Mouse (Mus musculus) limb, embryonic 14.5 days (tissue): ENCODE results near the gene Acoxl. TPM values are rescaled to one million over a fixed set of nuclear protein-coding genes. Genes with fewer than 3 reads are reported as not detected.

Source experiments
- ATAC-seq: fragments of 200-750 bp; cut with Nextera tagmentation; 2 replicates; pipeline ENCODE4 v1.8.0; 2017; ENCODE audit warnings: low read depth, moderate number of reproducible peaks, moderate TSS enrichment; ENCODE audit not compliant: low FRiP score
- DNase-seq: peaks from one replicate; pipeline ENCODE4 v3.0.0-alpha.2; 2015; ENCODE audit warnings: low spot score
- H3K27ac ChIP-seq: fragments of 300-500 bp; sonication (generic); replicated peaks from 2 replicates; pipeline ENCODE4 v1.5.1; 2014; ENCODE audit warnings: low read depth, mild to moderate bottlenecking, low read length, moderate library complexity, mixed read lengths
- H3K27me3 ChIP-seq: fragments of 300-500 bp; sonication (generic); 2 replicates; pipeline ENCODE4 v1.6.1; 2014; ENCODE audit warnings: low read length, mixed read lengths; ENCODE audit not compliant: control insufficient read depth, insufficient read depth
- H3K36me3 ChIP-seq: fragments of 300-500 bp; sonication (generic); 2 replicates; pipeline ENCODE4 v1.6.1; 2014; ENCODE audit warnings: mild to moderate bottlenecking, low read length, moderate library complexity, mixed read lengths; ENCODE audit not compliant: control insufficient read depth, insufficient read depth
- H3K4me1 ChIP-seq: fragments of 300-500 bp; sonication (generic); 2 replicates; pipeline ENCODE4 v1.6.1; 2014; ENCODE audit warnings: antibody characterized with exemption, low read length, mixed read lengths; ENCODE audit not compliant: control insufficient read depth, insufficient read depth
- H3K4me2 ChIP-seq: fragments of 300-500 bp; sonication (generic); replicated peaks from 2 replicates; pipeline ENCODE4 v1.6.1; 2014; ENCODE audit warnings: low read depth, mild to moderate bottlenecking, low read length, moderate library complexity; ENCODE audit not compliant: severe bottlenecking
- H3K4me3 ChIP-seq: fragments of 300-500 bp; sonication (generic); replicated peaks from 2 replicates; pipeline ENCODE4 v1.5.1; 2014; ENCODE audit warnings: low read length
- H3K9ac ChIP-seq: fragments of 300-500 bp; sonication (generic); 2 replicates; pipeline ENCODE4 v1.6.1; 2014; ENCODE audit warnings: mild to moderate bottlenecking, low read depth, low read length, moderate library complexity; ENCODE audit not compliant: severe bottlenecking
- H3K9me3 ChIP-seq: fragments of 300-500 bp; sonication (generic); 2 replicates; pipeline ENCODE4 v1.6.1; 2016; ENCODE audit warnings: low read length; ENCODE audit not compliant: control insufficient read depth
- POLR2A ChIP-seq: fragments of 200-500 bp; IDR thresholded peaks from 2 replicates; pipeline ENCODE4 v1.8.0; 2012; ENCODE audit warnings: inconsistent platforms, mild to moderate bottlenecking, moderate library complexity, borderline replicate concordance; ENCODE audit not compliant: insufficient read depth, insufficient read length; ENCODE audit errors: extremely low read depth
- WGBS: fragments of 180-500 bp; shearing (Covaris S2); extraction: QIAGEN DNeasy Blood & Tissue Kit; methylation state at CpG from one replicate; pipeline ENCODE4 v1.1.7; 2014; 5-methylcytosine and 5-hydroxymethylcytosine counted together
- polyA plus RNA-seq, 2 experiments: library from polyadenylated mRNA; depleted of rRNA in 1 of 2; stranded (reverse) in 1 of 2; unstranded in 1 of 2; fragments of >200 nt; fragmentation: Nextera tagmentation in 1 of 2; extraction: Ambion mirVana in 1 of 2; gene quantifications; 2 replicates each; pipeline versions ENCODE4 v1.2.1 to v1.2.3; 2012 to 2014

Gene Acoxl
- polyA plus RNA-seq, 2 experiments = 0.13 TPM; not detected in 1

- H3K27me3 ChIP-seq = no peaks in the 10 kb centered on the region
Observed at GRCm38 (mm10) chr2:127894890-127895289, 56.2 kb downstream of the Acoxl start.

GRCm38 (mm10) chr2:127897718-127898117 is 59.0 kb downstream of the Acoxl start:
- ATAC-seq (no peak), DNase-seq (no peak)
- Histone ChIP-seq H3K4me3 (no peak overlapping the region), H3K9ac (no peak overlapping the region), H3K4me2 (no peak overlapping the region), H3K27ac (no peak overlapping the region), H3K36me3 (no peaks in the 10 kb centered on the region), H3K4me1 (no peaks in the 10 kb centered on the region), H3K27me3 (no peaks in the 10 kb centered on the region), H3K9me3 (no peaks in the 10 kb centered on the region)
- no peak for TF ChIP-seq POLR2A
- 76% methylated on average over 5 of the region's 5 CpGs for WGBS

More at GRCm38 (mm10) chr2:127894890-127895289, 56.2 kb downstream of the Acoxl start:
- 46% methylated on average over 6 of the region's 6 CpGs for WGBS
- no peak for TF ChIP-seq POLR2A
- Histone ChIP-seq H3K27ac (no peak overlapping the region), H3K4me2 (no peak overlapping the region), H3K4me1 (no peaks in the 10 kb centered on the region), H3K9me3 (no peaks in the 10 kb centered on the region), H3K36me3 (no peaks in the 10 kb centered on the region), H3K4me3 (no peak overlapping the region), H3K9ac (no peak overlapping the region)
- ATAC-seq (no peak), DNase-seq (no peak)

GRCm38 (mm10) chr2:127904918-127905317 is 66.2 kb downstream of the Acoxl start:
- DNase-seq (no peak), ATAC-seq (no peak)
- H3K36me3 ChIP-seq = no peaks in the 10 kb centered on the region
- H3K9ac ChIP-seq = no peak overlapping the region
- H3K27ac ChIP-seq = no peak overlapping the region
- no peaks in the 10 kb centered on the region for H3K27me3 ChIP-seq
- H3K4me1 ChIP-seq = peaks cover 24% of the 10 kb centered on the region
- no peak overlapping the region for H3K4me2 ChIP-seq
- H3K4me3 ChIP-seq = no peak overlapping the region
- WGBS = 73% methylated on average over 10 of the region's 10 CpGs
- TF ChIP-seq POLR2A = no peak
- no peaks in the 10 kb centered on the region for H3K9me3 ChIP-seq

DNA sequence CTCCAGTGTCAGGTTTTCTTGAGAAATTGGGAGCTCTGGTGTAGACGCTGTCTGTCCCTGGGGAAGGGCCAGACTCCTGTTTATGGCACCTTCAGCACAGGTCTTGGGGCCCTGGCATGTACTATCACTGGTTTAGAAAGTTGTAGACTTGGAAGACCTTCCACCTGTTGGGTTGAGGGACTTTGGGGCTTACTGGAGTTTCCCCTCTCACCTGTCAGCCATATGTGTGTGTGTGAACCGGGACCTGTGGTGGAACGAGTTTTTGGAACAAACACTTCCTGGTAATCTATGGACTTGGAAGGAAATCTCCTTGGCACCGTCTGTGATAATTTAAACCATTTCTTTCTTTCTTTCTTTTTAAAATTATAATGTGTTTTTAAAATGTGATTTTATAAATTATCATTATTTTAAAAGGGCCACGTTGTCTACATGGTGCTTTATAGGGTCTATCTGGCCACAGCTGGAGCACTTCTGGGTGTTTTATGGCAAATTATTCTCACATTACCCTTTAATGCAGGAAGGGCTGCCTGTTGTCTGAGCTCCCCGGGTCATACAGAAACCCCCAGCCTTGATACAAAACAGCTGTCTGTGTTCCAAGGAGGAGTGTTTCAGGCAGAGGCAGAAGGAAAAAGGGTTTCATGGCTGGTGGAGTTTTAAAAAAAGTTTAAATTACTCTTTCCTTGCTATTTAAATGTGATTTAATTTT is 68.5 kb downstream of the Acoxl start:
- ATAC-seq (peak; percentile 85), DNase-seq (peak; percentile 73)
- no peak overlapping the region for H3K4me3 ChIP-seq
- peaks cover 24% of the 10 kb centered on the region for H3K4me1 ChIP-seq
- H3K9me3 ChIP-seq = no peaks in the 10 kb centered on the region
- no peaks in the 10 kb centered on the region for H3K27me3 ChIP-seq
- H3K27ac ChIP-seq = no peak overlapping the region
- WGBS = 12% methylated on average over 6 of the region's 6 CpGs
- no peak overlapping the region for H3K9ac ChIP-seq
- TF ChIP-seq POLR2A = no peak
- H3K36me3 ChIP-seq = no peaks in the 10 kb centered on the region
- no peak overlapping the region for H3K4me2 ChIP-seq

DNA sequence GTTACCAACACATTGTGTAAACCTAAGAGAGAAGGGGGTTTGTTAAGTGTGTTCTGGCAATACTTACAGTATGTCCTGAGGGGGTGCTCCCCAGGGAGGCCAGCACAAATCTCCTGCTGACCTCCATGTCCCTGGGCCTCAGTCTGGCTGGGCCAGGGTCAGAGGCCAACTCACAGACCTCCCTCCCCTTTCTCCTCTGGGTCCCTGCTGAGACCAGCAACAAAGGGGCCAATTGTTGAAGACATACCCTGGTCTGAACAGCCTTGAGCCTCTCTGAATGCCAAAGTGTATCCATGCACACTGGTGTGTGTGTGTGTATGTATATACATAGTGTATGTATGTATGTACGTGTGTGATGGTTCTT is 69.0 kb downstream of the Acoxl start:
- TF ChIP-seq POLR2A = no peak
- Histone ChIP-seq H3K9ac (no peak overlapping the region), H3K9me3 (no peaks in the 10 kb centered on the region), H3K4me1 (peaks cover 24% of the 10 kb centered on the region), H3K27me3 (no peaks in the 10 kb centered on the region), H3K27ac (no peak overlapping the region), H3K36me3 (no peaks in the 10 kb centered on the region), H3K4me2 (no peak overlapping the region), H3K4me3 (no peak overlapping the region)
- 35% methylated on average over 1 of the region's 1 CpGs for WGBS
- ATAC-seq (peak; percentile 56; the same call in 1 of the 2 replicates), DNase-seq (no peak)
